Mouse (Mus musculus) heart, adult 18-20 months (tissue): ENCODE data around the gene Cabp2. TPM values are rescaled to one million over a fixed set of nuclear protein-coding genes. Genes with fewer than 3 reads are reported as not detected.
"Not testable (repeated sequence)": the region's sequence is repeated elsewhere in the genome, so short reads cannot be mapped to it uniquely, and the experiment has no call there.

Source experiments
- DNase-seq, 2 experiments: peaks; one replicate each; pipeline ENCODE4 v3.0.0; 2021 to 2022; ENCODE audit warnings: mixed read lengths in 1 of 2
- long read RNA-seq, 2 experiments: library from polyadenylated mRNA; stranded (forward); transcript quantifications; one replicate each; pipeline ENCODE4 v2.0.0; 2021
- total RNA-seq, 2 experiments: library from RNA; stranded (reverse); gene quantifications; 2 replicates each; pipeline ENCODE4 v1.2.3; 2021

Cabp2 gene
- total RNA-seq, result not detected
- long read RNA-seq, experiment 1, result 0 reads
- long read RNA-seq, experiment 2, result 0 reads

- DNase-seq, result no peak
Observed at GRCm38 (mm10) chr19:4081394-4081793, at the start of gene Cabp2. Cabp2 (plus strand) TSS chr19:4081578.

DNA sequence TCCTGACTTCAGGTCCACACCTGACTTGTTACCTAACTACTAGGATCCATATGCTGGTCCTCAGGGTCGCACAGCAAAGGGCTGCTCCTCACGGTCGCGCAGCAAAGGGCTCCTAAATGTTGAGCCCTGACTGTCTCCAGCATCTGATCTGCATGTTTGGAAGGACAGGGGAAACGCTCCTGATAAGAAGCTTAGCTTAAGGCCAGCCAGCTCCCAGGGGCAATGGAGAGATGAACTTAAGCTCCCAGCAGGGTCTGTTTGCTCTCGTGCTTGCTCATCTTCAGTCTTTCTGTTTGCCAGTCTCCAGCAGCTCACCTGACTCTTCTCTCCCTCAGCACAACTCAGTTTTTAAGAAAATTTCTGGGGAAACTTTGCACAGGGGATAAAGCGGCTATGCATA, 48.7 kb upstream of the Cabp2 start:
- no peak for DNase-seq

- no peak for DNase-seq
Observed at GRCm38 (mm10) chr19:4033298-4033697, 48.1 kb upstream of the Cabp2 start.

DNA sequence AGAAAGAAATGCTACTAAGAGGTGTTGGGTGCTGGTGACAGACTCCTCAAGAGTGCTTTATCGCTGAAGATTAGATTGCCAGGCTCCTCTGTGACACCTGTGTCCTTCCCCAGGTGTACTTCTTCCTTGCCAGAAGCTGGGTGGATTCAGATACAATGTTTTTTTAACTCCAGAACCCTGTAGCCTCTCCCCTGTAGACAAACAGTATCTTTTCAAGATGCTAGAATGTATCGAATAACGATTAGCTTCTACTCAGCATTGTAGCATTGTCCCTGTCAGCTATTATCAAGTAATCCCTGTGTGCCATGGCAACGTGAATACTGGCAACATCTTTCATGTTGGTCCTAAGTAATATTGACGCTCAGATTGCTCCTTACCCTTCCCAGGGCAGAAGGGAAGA, 47.6 kb upstream of the Cabp2 start:
- no peak for DNase-seq

- DNase-seq, result no peak
Observed at GRCm38 (mm10) chr19:4036327-4037045, 44.9 kb upstream of the Cabp2 start.

DNA sequence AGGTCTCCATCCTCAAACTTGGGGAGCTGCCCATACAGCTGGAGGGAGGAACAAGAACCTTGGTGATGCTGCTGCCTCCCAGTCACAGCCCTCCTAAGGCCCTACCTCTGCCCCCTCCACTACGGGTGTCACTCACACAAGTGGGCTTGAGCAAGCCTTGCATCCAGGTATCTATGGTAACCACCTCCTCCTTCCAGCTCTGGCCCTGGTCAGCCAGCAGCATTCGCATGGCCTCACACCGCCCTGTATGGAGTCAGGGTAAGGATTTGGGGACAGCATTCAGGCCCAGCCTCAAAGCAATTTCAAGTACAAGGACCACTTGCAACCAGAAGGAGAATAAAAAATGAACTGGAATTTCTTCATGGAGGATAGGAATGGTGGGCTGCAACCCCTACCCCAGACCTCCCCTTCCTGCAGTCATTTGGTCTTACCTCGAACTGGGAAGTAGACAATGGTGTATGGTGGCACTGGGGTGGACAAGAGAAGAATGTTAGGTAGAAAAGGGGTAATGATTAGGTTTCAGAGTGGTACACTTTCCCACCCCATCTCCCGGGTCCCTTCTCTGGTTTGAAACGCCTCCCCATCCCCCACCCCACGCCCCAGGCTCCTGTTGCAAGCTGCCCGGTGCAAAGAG, 44.1 kb upstream of the Cabp2 start:
- not testable (repeated sequence) for DNase-seq

DNA sequence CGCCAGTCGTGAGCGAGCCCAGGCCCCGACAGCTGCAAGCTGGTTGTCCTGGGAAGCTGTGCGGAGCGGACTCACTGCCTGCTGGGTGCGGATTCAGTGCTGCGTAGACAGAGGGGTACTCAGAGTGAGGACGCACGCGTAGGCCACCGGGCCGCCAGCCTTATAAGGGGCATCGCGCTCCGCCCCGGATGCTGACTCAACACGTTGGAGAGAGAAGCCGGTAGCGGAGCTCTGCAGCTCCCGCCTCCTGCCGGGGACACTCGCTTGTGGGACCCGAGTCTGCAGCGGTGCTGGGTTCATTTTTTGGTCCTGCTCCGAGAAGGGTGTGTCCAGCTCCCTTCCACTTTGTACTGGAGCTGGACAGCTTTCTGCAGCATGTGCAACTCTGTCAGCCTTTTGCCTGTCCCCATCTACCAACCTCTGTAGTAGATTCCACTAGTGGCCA, 43.6 kb upstream of the Cabp2 start, which contains the start of gene Gstp1:
Gene Gstp1, minus strand, starts transcription at position 198 of the 445 bp plus-strand sequence.
- peak; percentile 95 for DNase-seq

GRCm38 (mm10) chr19:4040941-4041340, 40.4 kb upstream of the Cabp2 start:
- DNase-seq, result not testable (repeated sequence)

DNA sequence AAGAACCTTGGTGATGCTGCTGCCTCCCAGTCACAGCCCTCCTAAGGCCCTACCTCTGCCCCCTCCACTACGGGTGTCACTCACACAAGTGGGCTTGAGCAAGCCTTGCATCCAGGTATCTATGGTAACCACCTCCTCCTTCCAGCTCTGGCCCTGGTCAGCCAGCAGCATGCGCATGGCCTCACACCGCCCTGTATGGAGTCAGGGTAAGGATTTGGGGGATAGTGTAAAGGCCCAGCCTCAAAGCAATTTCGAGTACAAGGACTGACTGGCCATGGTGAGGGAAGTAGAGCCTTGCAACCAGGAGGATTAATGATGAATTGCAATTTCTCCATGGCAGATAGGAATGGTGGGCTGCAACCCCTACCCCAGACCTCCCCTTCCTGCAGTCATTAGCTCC, 39.9 kb upstream of the Cabp2 start:
- not testable (repeated sequence) for DNase-seq

- DNase-seq, result peak; percentile 58 to 76
Observed at GRCm38 (mm10) chr19:4042124-4042523, 39.3 kb upstream of the Cabp2 start.

- DNase-seq, result not testable (repeated sequence)
Observed at GRCm38 (mm10) chr19:4044109-4044508, 37.3 kb upstream of the Cabp2 start.

DNA sequence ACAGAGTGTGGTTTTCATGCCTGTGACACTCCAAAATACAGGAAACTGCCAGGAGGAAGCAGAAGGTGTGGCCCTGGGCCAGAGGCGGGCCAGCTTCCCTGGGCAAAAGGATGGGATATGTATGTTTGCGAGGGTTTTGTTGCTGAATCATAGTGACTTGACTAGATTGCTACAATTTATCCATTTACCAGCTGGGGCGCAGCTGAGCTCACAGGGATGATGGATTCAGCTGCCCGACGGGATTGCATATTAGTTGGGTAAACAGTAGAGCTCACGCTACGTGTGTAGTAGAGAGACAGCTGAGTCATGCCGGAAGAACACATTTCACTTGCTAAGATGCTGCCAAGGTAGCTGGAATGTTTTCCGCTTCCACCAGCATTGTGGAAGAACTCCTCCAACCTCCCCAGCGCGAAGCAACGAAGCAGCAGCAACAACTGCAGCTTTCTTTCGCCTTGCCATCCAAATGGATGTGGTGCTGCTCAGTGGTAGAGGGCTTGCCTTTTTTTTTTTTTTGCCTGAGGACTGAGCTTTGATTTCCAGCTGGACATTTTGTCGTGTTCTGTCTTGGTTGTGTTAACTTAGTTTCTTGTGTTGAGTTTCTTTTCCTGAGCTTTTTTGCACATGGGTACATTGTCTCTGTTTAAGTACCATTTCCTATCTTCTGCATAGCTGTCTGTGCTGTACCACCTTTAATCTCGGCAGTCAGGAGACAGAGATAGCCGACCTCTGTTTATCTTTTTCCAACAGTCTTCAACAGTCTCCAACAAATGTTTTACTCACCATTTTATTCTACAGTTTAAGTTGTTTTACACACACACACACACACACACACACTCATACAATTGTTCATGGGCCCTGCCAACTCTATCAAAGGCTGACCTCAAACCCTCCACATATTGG, 35.2 kb upstream of the Cabp2 start, which contains the start of gene Gstp2:
Gene Gstp2, minus strand, starts transcription at position 58 of the 900 bp plus-strand sequence.
- DNase-seq, result peak; percentile 90 to 92

DNA sequence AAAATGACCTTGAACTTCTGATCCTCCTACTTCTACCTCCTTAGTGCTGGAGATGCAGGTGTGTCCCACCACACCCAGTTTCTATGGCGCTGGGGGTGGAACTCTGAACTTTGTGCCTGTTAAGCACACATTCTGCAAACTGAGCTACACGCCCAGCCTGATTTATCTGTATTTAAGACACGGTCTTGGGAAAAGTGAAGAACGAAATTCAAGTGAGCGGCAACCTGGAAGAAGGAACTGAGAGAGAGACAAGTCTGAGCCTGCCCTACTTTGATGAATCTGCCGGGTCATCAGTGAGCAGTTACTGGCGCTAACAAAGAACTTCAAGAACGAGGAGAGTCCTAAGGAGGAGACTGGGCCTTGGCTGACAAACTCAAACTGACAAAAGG, 34.5 kb upstream of the Cabp2 start:
- no peak for DNase-seq

- peak; percentile 81 to 91 for DNase-seq
Observed at GRCm38 (mm10) chr19:4047859-4048258, 33.5 kb upstream of the Cabp2 start.

GRCm38 (mm10) chr19:4049069-4049468, 32.3 kb upstream of the Cabp2 start:
- not testable (repeated sequence) for DNase-seq

DNA sequence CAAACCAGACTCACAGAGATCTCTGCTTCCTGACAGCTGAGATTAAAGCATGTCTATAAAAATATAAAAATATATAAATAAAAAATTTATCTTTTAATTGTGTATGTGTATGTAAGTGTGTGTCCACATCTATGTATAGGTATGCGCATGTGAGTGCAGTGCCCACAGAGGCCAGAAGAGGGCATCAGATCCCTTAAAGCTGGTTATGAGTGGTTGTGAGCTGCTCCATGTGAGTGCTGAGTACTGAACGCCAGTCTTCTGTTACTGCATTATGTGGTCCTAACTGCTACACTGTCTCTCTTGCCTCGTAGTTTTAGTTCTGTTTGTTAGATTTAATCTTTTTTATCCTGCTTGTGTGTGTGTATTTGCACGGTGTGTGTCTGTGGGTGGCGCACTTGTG, 30.4 kb upstream of the Cabp2 start:
- no peak for DNase-seq

- DNase-seq, result peak; percentile 54 to 90
Observed at GRCm38 (mm10) chr19:4051741-4052515, 29.4 kb upstream of the Cabp2 start.

GRCm38 (mm10) chr19:4052516-4053030, 28.8 kb upstream of the Cabp2 start:
- peak; percentile 26 to 28 for DNase-seq

DNA sequence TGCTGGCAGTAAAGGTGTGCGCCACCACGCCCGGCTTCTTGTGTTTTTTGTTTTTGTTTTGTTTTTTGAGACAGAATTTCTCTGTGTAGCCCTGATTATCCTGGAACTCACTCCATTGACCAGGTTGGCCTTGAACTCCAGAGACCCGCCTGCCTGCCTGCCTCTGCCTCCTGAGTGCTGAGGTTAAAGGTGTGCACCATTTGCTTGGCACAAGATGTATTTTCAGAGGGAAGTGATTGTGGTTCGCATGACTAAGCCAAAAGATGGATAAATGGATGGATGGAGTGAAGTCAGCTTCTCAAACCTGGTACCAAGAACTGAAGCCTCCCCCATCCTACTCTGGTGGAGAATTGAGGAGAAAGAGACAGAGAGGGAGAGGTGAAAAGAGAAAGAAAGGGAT, 26.8 kb upstream of the Cabp2 start:
- DNase-seq, result no peak

- no peak for DNase-seq
Observed at GRCm38 (mm10) chr19:4055216-4055946, 26.0 kb upstream of the Cabp2 start.
